Mouse (Mus musculus): ENCODE results near the gene Map4k5. TPM values are rescaled to one million over a fixed set of nuclear protein-coding genes. Genes with fewer than 3 reads are reported as not detected.

The Map4k5 gene
- total RNA-seq, 2 experiments from 2014 or later: 22.4 to 24.3 TPM

DNA sequence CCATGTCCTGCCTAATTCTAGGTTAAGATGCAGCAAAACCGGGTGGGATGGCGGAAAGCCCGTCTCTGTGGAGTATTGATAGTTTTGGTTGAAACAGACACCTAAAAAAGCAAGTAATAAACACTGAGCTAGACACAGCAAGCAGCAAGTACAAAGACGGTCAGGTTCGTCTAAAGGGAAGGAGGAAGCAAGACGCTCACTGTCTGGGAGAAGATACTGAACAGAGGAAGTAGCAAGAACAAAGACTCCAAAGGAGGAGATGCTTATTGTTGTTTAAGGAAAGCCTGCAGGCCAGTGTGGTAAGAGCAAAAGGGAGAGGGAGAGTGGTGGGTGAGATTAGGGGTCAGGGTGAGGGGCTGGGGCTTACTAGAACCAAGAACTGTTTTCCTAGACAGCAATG lies 2.9 kb downstream of the Map4k5 start:
- intact Hi-C loops (cut with DNase I): loop anchor here (2.0 to 5.0 kb wide), 2 partner anchors 37 to 68 kb away; no protein-coding TSS in a partner anchor
- DNase-seq: no peak

DNA sequence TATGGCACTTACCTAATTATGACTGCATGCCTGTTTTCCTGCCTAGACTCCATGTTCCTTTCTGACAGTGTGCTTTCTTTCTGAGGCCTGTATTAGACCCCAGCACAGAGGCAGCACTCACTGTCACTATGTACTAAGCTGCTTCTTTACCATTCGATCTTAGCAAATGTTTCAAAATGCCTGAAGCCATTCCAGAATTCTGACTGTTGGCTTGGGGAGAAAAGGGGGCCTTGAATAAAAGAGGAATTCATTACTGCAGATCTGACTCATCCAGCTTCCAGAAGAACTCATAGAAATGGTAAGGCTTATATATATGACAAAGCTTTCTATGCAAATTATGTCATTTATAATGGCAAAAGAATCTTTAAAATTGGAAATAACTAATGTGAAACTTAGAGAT lies 4.7 kb downstream of the Map4k5 start:
- intact Hi-C loops (cut with DNase I): no loop called here
- DNase-seq: no peak

- intact Hi-C loops (cut with DNase I): no loop called here
- no peak for DNase-seq
Observed at GRCm38 (mm10) chr12:69887776-69888175, 5.2 kb downstream of the Map4k5 start.

- intact Hi-C loops (cut with DNase I): no loop called here
- DNase-seq: no peak
Observed at GRCm38 (mm10) chr12:69885170-69885923, 7.7 kb downstream of the Map4k5 start.

DNA sequence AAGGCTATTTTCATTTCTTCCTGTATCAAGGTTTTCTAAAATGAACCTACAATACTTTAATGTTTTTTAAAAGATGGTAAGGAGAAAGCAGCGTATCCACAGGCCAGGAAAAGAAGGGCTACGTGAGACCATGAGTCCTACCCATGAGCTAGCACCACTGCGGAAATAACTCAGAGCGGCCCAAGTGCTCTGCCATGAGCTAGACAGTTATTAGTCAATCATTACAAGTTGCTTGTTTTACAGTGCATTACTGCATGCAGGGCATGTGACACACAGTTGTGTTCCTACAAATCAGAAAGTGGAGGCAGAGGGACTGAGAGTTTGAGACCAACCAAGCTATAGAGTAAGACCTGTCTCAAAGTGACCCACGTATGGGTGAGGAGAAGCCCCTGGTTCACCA lies 8.9 kb downstream of the Map4k5 start:
- no peak for DNase-seq
- intact Hi-C loops (cut with DNase I): no loop called here

DNA sequence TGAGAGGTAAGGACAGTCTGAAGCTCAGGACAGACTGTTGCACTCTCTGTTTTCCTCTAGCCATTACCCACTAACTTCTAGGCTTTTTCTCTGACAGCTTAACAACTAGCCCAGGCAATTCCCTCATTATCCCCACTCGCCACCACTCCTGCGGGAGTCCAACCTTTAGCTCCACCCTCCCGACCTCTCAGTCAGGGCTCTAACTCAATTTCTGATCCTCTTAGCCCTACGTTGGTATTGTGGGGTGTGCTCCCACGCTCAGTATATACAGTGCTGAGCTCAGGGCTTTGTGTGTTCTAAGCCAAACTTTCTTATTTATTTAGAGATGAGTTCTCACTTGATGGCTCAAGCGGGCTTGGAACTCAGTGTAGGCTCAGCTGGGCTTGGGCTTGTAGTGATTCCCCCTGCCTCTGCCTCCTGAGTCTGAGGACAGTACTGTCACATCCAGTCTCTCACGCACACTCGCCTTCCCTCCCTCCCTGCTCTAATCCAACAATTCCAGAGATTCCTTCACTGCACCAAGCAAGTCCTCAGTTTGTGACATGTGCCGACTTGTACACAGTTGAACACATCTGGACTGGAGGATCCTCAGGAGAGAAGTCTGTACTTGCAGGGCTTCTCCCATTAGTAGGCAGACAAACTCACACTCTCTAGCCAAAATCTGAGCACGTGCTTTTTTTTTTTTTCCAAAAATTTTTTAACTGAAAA lies 11.6 kb downstream of the Map4k5 start:
- no peak for DNase-seq
- intact Hi-C loops (cut with DNase I): no loop called here

DNA sequence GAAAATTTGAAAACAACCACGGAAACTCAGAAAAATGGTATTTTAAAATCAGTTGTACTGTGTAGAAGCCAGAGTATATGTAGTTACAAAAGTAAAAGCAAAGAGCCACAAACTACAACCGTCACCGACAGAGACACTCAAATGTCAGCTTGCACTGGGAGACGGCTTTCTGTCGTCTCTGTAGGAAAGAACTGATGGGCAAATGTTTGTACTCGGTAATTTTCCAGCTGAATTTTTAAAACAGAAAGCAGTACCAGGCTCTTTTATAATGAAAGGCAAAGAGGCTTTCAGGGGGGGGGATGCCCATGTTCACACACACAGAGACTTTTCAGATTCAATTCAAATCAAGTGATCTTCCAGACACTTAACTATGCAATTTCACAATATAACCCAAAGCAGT lies 13.3 kb downstream of the Map4k5 start:
- intact Hi-C loops (cut with DNase I): no loop called here
- no peak for DNase-seq

GRCm38 (mm10) chr12:69879172-69879665 lies 13.8 kb downstream of the Map4k5 start:
- DNase-seq: no peak
- intact Hi-C loops (cut with DNase I): no loop called here

- intact Hi-C loops (cut with DNase I): no loop called here
- no peak for DNase-seq
Observed at GRCm38 (mm10) chr12:69877842-69878363, 15.1 kb downstream of the Map4k5 start.

DNA sequence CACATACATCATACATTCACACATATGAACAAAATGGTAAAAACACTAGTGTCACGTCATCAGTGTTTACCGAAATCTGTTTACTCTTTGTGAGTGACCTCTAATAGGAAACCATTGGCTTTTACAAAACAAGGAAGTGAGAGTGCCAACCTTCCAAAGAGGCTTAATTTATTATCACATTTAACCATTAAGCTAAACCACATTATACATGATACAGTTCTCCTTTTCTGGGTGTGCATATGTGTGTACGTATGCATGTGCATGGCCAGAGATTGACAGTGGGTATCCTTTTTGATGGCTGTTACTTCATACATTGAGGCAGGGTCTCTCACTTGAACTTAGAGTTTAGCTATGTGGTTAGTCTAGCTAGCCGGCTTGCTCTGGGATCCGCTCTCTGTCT lies 21.4 kb downstream of the Map4k5 start:
- DNase-seq: no peak
- intact Hi-C loops (cut with DNase I): no loop called here

DNA sequence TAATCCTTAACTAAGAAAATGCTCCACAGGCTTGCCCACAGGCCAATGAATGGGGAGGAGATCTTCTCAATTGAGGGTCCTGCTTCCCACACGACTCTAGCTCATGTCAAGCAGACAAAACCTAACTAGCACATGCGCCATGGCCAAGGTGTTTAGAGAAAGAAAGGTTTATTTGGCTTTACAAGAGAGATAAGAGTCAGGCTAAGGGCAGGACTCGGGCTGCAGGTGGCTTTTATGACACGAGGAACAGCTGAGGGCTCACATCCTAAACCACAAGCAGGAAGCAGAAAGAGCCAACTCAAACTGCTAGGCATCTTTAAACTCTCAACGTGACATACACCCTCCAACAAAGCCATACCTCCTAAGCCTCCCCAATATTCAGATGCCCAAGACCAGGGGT lies 25.7 kb downstream of the Map4k5 start:
- intact Hi-C loops (cut with DNase I): no loop called here
- DNase-seq: no peak

- intact Hi-C loops (cut with DNase I): no loop called here
- no peak for DNase-seq
Observed at GRCm38 (mm10) chr12:69864164-69864692, 28.8 kb downstream of the Map4k5 start.

DNA sequence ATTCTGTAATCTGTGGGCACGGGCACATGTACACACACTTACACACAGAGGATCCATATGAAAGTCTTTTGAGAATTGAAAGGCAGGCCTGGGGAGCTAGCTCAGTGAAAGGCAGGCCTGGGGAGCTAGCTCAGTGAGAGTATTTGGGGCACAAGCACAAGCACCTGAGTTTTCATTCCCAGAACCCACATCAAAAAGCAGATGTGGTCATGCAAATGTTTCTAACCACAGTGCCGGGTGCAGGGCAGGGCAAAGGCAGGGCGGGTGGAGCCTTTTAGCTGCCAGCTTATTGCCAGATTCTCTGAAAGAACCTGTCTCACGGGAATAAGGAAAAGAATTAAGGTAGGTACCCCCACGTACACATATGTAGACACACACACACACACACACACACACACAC lies 29.5 kb downstream of the Map4k5 start:
- intact Hi-C loops (cut with DNase I): no loop called here
- no peak for DNase-seq

GRCm38 (mm10) chr12:69858847-69859246 lies 34.2 kb downstream of the Map4k5 start:
- intact Hi-C loops (cut with DNase I): no loop called here
- no peak for DNase-seq

DNA sequence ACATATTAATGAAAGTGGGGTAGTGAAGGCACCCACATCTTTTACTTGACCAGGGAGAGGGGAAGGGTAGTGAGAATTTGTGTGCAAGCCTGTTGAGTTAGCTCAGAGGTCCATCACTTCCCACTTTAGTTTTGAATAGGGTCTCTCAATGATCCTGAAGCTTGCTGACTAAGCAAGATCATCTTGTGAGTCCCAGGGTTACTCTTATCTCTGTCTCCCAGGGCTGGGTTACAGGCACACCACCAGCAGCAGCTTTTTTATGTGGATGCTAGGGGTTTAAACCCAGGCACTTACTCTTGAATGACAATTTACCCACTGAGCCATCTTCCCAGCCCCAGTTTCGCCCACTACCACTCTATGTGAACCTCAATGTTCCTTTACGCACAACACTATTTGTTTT lies 35.4 kb downstream of the Map4k5 start:
- no peak for DNase-seq
- intact Hi-C loops (cut with DNase I): no loop called here

DNA sequence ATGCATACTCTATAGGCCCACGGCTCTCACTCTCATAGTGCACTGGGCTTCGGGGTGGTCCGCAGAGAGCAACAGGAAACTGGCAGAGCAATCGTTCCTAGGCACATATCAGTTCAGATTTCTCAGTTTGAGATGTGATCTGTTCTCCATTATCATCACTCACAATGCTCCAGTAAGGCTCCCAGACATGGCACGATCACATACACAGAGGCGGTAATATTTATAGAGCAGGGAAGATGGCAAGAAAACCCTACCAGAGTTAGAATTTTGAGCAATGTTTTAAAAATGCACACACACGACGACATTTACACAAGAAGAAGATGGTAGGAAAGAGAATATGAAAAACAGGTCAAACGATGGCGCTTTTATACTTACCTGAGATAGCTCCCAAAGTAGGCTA lies 36.6 kb downstream of the Map4k5 start:
- intact Hi-C loops (cut with DNase I): no loop called here
- DNase-seq: no peak

- intact Hi-C loops (cut with DNase I): no loop called here
- DNase-seq: no peak
Observed at GRCm38 (mm10) chr12:69855641-69856300, 37.2 kb downstream of the Map4k5 start.

- DNase-seq: no peak
- intact Hi-C loops (cut with DNase I): loop anchor here (2.0 kb wide), 1 partner anchor 37 kb away; no protein-coding TSS in a partner anchor
Observed at GRCm38 (mm10) chr12:69853942-69854341, 39.1 kb downstream of the Map4k5 start.

GRCm38 (mm10) chr12:69853387-69853786 lies 39.6 kb downstream of the Map4k5 start:
- intact Hi-C loops (cut with DNase I): loop anchor here (2.0 kb wide), 1 partner anchor 37 kb away; no protein-coding TSS in a partner anchor
- DNase-seq: no peak

DNA sequence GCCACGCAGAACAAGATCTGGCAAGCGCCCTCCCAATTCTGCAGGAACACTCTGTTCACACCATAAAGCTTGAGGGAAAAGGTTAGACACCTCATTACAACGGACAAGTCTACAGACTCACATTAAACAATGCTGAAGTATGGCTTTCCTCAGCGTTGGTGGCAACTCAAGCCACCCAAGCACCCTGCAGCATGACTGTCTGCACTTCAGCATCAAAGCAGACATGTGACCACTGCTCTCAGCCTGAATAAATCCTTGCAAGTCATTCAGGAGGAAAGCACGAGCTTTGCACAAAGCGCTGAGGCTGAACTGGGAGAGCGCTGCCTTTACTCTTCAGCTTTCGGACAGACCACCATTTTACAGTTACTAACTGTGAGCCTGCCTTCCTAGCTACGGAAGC lies 40.7 kb downstream of the Map4k5 start:
- intact Hi-C loops (cut with DNase I): loop anchor here (2.0 kb wide), 1 partner anchor 39 kb away; no protein-coding TSS in a partner anchor
- DNase-seq: no peak
